Mouse (Mus musculus) heart, adult 9 months (tissue): Measurements from ENCODE around the gene Khnyn.

Experiments
- DNase-seq, 2 experiments: peaks; one replicate each; pipeline ENCODE4 v3.0.0; 2022; ENCODE audit warnings: low spot score in 2 of 2

Gene Khnyn

GRCm38 (mm10) chr14:55873242-55873713 lies 11.5 kb upstream of the Khnyn start:
- no peak for DNase-seq

DNA sequence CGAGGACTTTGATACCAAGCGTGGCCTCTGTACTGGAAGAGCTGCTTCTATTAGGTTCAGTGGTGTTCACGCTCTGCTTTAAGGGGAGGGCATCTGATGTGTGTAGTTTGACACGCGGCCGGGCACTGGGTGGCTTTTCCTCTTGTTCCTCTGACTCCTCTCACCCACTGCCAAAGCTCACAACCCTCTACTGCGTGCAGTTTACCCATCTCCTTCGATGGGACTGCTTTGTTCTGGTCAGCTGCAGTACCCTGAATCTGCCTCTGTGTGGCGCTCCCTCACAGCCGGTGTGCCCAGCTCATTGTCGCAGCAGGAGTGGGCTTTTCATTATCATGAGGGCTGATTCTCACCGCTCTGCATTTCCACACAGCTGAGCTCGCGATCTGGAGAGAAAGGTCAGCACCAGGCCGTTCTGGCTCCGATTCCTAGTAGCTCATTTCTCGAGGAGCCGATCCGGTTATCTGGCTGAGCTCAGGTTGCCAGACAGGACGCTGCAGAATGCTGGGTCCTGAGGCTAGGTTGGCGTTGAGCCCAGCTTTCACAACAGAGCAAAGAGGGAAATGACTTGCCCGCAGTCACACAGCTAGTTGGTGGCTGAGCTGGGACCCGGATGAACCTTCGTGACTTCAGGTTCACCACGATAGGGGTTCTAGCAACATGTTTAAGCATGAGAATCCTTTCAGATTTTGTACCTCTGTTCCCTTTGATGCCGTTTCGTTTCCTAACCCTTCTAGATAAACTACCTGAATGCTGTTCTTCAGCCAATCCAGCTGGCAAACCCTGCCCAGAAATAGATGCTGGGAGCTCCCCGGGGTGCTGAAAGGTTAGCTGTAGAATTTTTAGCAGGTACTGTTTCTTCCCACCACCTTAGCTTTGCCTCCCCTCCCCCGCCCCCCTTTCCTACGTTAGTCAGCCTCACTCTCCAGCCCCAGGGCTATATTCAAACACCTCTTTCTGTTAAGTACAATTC lies 10.7 kb upstream of the Khnyn start:
- DNase-seq, result peak in 1 of 2 experiments; percentile 69

- DNase-seq, result no peak
Measured at GRCm38 (mm10) chr14:55877469-55878315, 7.1 kb upstream of the Khnyn start.

GRCm38 (mm10) chr14:55878316-55878940 lies 6.3 kb upstream of the Khnyn start:
- DNase-seq, result no peak

- DNase-seq, result peak in 1 of 2 experiments; percentile 54
Measured at GRCm38 (mm10) chr14:55879623-55880022, 5.1 kb upstream of the Khnyn start.

GRCm38 (mm10) chr14:55880982-55881381 lies 3.8 kb upstream of the Khnyn start:
- DNase-seq, result no peak

DNA sequence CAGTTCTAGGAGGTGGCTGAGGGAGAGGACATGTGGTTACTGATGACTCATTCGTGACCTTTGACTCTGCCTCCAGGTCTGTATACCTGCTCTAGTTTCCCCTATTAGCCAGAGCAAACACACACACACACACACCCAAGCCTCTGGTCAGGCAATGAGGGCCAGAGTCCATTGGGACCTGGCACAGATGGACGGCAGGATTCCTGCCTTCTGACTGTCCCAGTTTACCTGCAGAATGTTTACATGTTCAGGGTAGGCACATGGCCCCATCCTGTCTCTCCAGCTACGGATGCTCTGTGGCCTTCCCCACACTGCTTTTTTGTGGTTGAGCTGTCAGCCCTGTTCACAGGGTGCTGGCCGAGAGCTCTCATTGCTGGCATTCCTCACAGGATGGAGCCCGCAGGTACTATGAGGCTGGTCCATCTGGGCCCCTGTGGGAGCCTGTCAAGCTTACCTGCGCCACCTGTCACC lies 2.5 kb upstream of the Khnyn start:
- DNase-seq, result no peak

DNA sequence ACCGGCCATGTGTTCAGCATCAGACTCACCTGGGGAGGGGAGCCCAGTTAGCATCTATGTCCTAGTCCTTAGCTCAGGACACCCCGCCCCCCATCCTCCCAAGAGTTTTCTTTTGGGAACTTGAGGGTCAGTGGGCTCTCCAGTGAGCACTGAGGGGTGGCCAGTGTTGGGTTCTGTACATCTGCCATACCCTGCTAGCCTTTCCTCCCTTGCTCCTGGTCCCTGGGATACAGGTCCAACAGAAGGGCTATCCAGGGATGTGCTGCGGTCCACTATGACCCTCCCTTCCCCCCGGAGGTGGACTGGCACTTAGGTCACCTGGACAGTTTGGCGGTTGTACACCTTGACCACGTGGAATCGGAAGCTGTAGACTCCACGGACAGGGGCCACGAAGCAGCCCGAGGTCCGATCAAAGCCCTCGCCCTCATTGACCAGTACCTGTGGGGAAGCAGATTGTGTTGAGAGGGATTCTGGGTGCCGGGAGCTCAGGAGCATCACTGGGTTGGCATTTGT lies 1.5 kb upstream of the Khnyn start:
- no peak for DNase-seq

- DNase-seq, result no peak
Measured at GRCm38 (mm10) chr14:55883663-55884062, 1.1 kb upstream of the Khnyn start.

GRCm38 (mm10) chr14:55884166-55884565 lies 581 bp upstream of the Khnyn start, which contains the start of gene Cbln3:
TSS of gene Cbln3 (minus strand) at chr14:55884392.
- DNase-seq, result peak; percentile 66 to 73

GRCm38 (mm10) chr14:55885114-55885790 lies 505 bp downstream of the Khnyn start:
- DNase-seq, result peak in 1 of 2 experiments; percentile 37

GRCm38 (mm10) chr14:55885791-55886271 lies 1.1 kb downstream of the Khnyn start:
- DNase-seq, result peak; percentile 71 to 77

DNA sequence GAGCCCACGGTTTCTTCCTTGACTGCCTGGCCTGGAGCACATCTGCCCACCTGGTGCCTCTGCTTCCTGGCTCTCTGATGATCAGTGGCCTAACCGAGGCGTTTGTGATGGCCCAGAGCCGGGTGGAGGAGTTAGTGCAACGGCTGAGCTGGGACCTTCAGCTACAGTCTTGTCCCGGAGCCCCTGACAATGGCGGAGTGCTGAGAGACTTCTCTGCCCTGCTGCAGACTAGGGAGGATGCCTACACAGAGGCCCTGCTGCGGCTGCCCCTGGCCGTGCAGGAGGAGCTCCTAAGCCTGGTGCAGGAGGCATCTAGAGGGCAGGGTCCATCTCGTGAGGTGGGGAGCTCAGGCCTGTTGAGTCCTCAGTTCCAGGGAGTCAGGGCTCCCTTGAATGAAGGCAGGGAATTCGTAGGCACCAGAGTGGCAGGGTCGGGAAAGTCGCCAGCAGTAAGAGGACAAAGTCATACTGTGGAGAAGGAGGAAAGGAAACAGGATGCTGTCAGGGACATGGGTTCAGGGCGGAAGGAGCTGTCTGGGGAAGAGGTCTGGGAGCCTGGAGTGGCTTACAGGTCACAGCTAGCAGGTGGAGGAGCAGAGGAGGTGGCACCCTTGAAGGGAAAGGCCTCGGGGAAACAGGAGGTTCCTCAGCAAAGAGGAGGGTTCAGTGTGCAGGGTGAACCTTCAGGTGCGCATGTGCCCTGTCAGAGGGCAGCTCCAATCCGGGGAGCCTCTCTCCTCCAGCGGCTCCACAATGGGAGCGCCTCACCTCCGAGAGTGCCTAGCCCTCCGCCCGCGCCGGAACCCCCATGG lies 2.0 kb downstream of the Khnyn start:
- DNase-seq, result no peak

DNA sequence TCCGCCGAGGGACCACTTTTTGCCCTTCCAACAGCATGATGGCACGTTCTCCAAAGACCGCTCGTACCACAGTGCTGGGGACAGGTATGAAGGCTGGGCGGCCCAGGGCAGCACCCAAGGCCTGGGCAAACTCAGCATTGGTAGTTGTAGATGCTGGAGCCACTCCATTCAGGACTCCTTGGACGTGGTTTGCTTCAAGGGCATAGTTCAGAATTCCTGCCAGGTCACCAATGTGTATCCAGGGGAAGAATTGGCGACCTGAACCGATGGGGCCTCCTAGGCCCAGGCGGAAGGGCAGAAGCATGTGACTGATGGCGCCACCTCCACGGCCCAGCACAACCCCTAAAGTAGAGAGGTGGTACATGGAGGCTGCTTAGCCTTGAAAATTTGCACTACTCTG lies 12.9 kb downstream of the Khnyn start:
- DNase-seq, result no peak

GRCm38 (mm10) chr14:55898947-55899346 lies 14.2 kb downstream of the Khnyn start:
- DNase-seq, result no peak

- DNase-seq, result peak; percentile 83 to 88
Measured at GRCm38 (mm10) chr14:55899701-55900413, 15.1 kb downstream of the Khnyn start, which contains the start of gene Sdr39u1. TSS of gene Sdr39u1 (minus strand) at chr14:55900293.

DNA sequence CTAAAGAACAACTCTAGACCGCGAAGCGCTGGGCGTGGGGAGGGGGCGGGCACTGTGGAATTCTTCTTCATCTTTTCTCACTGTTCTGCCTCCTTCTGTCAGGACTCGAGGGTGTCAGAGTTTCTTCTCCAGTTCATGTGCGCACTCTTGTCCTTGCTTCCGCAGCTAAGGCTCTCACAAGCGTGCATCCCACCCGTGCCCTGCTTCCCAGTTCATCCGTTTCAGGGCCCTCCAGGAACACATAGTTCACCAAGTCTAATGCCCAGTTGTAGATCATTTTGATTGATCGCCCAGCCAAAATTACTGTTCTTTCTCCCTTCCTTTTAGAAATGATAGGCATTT lies 15.6 kb downstream of the Khnyn start:
- DNase-seq, result no peak

DNA sequence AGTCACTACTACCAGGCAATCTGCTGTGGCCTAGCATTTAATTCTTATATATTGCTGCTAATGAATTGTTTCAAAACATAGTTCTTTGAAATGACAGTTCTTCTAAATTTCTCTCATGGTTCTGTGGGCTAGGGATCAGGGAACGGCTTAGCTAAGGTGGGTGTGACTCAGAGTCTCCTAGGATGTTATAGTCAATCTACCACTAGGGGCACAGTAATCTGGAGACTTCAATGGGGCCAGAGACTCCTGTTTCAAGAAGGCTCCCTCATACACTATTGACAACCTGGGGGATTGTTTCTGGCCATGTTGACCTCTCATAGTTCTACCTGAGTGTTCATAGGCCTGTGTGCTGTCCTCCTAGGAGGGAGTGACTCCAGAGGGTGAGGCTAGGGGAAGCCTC lies 20.8 kb downstream of the Khnyn start:
- DNase-seq, result no peak

- no peak for DNase-seq
Measured at GRCm38 (mm10) chr14:55913406-55913805, 28.7 kb downstream of the Khnyn start.
